Mouse (Mus musculus) thymus, adult 2 months (tissue): ENCODE results near the gene Galc.

Experiments
- CTCF ChIP-seq: fragments of 200-500 bp; IDR thresholded peaks from 2 replicates; pipeline ENCODE4 v1.5.1; 2012; ENCODE audit warnings: mild to moderate bottlenecking, control low read depth, low read length, moderate library complexity, borderline replicate concordance; ENCODE audit not compliant: control insufficient read depth, poor library complexity, insufficient read depth; ENCODE audit errors: extremely low read depth
- POLR2A ChIP-seq: fragments of 200-500 bp; IDR thresholded peaks from 2 replicates; pipeline ENCODE4 v1.6.1; 2012; ENCODE audit warnings: mild to moderate bottlenecking, low read length, control low read depth, moderate library complexity; ENCODE audit not compliant: control insufficient read depth, poor library complexity, insufficient read depth; ENCODE audit errors: extremely low read depth

DNA sequence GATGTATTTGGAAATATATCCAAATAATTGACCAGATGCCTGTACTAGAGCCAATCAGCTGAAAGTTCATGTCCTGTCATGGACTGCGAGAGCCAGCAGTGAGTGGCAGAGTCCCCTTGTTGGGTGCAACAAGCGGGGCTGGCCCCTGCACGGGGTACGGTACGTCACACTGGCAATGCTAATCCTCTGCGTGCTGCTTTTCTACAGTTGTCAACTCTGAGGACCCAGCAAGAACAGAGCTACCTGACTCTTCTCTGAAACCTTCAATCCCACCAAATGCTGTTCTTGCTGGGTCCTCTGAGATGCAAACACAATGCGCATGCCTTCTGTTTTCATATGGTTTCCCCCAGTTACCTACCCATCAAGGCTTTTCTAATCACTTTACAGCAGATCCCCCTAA lies 45.9 kb downstream of the Galc start:
- no peak for TF ChIP-seq POLR2A
- TF ChIP-seq CTCF: no peak
